Mouse (Mus musculus) liver, adult 2 months (tissue): ENCODE results near the gene Siglecf. TPM values are rescaled to one million over a fixed set of nuclear protein-coding genes. Genes with fewer than 3 reads are reported as not detected.
A peak's percentile ranks its signal among the peaks of the same experiment; 100 is the strongest.

ENCODE experiments used
- DNase-seq: peaks from one replicate; pipeline ENCODE4 v3.0.0-alpha.2; 2011; ENCODE audit warnings: low read depth, low spot score; ENCODE audit errors: extremely low read depth
- H3K27ac ChIP-seq: fragments of 200-500 bp; replicated peaks from 2 replicates; pipeline ENCODE4 v1.5.1; 2012; ENCODE audit warnings: low read depth, mild to moderate bottlenecking, control low read depth, inconsistent platforms, low read length; ENCODE audit not compliant: insufficient read depth
- H3K27me3 ChIP-seq: fragments of 200-500 bp; 2 replicates; pipeline ENCODE4 v1.6.1; 2012; ENCODE audit warnings: mild to moderate bottlenecking, moderate library complexity, low read length, inconsistent platforms; ENCODE audit not compliant: control insufficient read depth, insufficient read depth
- H3K36me3 ChIP-seq: fragments of 200-500 bp; 2 replicates; pipeline ENCODE4 v1.6.1; 2012; ENCODE audit warnings: low read length, inconsistent platforms; ENCODE audit not compliant: control insufficient read depth, insufficient read depth
- H3K4me1 ChIP-seq: fragments of 200-500 bp; 2 replicates; pipeline ENCODE4 v1.6.1; 2011; ENCODE audit warnings: low read length; ENCODE audit not compliant: control insufficient read depth, insufficient read depth
- H3K4me3 ChIP-seq: fragments of 200-500 bp; 2 replicates; pipeline ENCODE4 v1.5.1; 2011; ENCODE audit warnings: low read depth, mild to moderate bottlenecking, control low read depth, low read length, moderate library complexity; ENCODE audit not compliant: insufficient read depth
- H3K79me2 ChIP-seq: fragments of 200-500 bp; 2 replicates; pipeline ENCODE4 v1.6.1; 2012; ENCODE audit warnings: inconsistent platforms, mild to moderate bottlenecking, low read length, moderate library complexity; ENCODE audit not compliant: control insufficient read depth, insufficient read depth
- H3K9ac ChIP-seq: fragments of 200-500 bp; 2 replicates; pipeline ENCODE4 v1.6.1; 2012; ENCODE audit warnings: low read depth, mild to moderate bottlenecking, control low read depth, inconsistent platforms, low read length
- CTCF ChIP-seq: fragments of 200-500 bp; IDR thresholded peaks from 2 replicates; pipeline ENCODE4 v1.5.1; 2011; ENCODE audit warnings: low read depth, low read length, control low read depth
- POLR2A ChIP-seq: fragments of 200-500 bp; IDR thresholded peaks from 2 replicates; pipeline ENCODE4 v1.6.1; 2011; ENCODE audit warnings: low read length, control low read depth; ENCODE audit not compliant: insufficient read depth; ENCODE audit errors: extremely low read depth
- whole genome bisulfite sequencing: fragments of 180-500 bp; shearing (Covaris S2); methylation state at CpG from one replicate; pipeline ENCODE4 v1.1.7; 2018; 5-methylcytosine and 5-hydroxymethylcytosine counted together
- polyA plus RNA-seq: library from polyadenylated mRNA; depleted of rRNA; stranded (reverse); fragments of >200 nt; gene quantifications from 2 replicates; pipeline ENCODE4 v1.2.3, GENCODE M21; 2012
- total RNA-seq: library from RNA; depleted of rRNA; stranded (reverse); fragments of >200 nt; gene quantifications from 2 replicates; pipeline ENCODE4 v1.2.3, GENCODE M21; 2014

Siglecf gene
- total and polyA plus RNA-seq, 2 experiments: 0.09 to 0.10 TPM

- no peak overlapping the region for H3K9ac ChIP-seq
- no peaks in the 10 kb centered on the region for H3K27me3 ChIP-seq
- no peaks in the 10 kb centered on the region for H3K79me2 ChIP-seq
- no peak for DNase-seq
- no peak for TF ChIP-seq POLR2A
- no peak for TF ChIP-seq CTCF
- H3K4me3 ChIP-seq: no peak overlapping the region
- 45% methylated on average over 12 of the region's 12 CpGs for WGBS
- peaks cover 4% of the 10 kb centered on the region; the same call in 1 of the 2 replicates for H3K4me1 ChIP-seq
- no peaks in the 10 kb centered on the region for H3K36me3 ChIP-seq
- no peak overlapping the region for H3K27ac ChIP-seq
Observed at GRCm38 (mm10) chr7:43354893-43355835, 4.0 kb downstream of the Siglecf start.

GRCm38 (mm10) chr7:43358556-43358955 is 7.4 kb downstream of the Siglecf start:
- H3K9ac ChIP-seq: no peak overlapping the region
- TF ChIP-seq POLR2A (no peak), CTCF (no peak)
- H3K79me2 ChIP-seq: no peaks in the 10 kb centered on the region
- WGBS: 29% methylated on average over 3 of the region's 3 CpGs
- peaks cover 8% of the 10 kb centered on the region; the same call in 1 of the 2 replicates for H3K4me1 ChIP-seq
- H3K27me3 ChIP-seq: no peaks in the 10 kb centered on the region
- no peaks in the 10 kb centered on the region for H3K36me3 ChIP-seq
- H3K4me3 ChIP-seq: no peak overlapping the region
- peak; percentile 83 for DNase-seq
- no peak overlapping the region for H3K27ac ChIP-seq

GRCm38 (mm10) chr7:43361442-43361841 is 10.3 kb downstream of the Siglecf start:
- no peak for DNase-seq
- WGBS: 92% methylated on average over 1 of the region's 1 CpGs
- H3K4me1 ChIP-seq: peaks cover 8% of the 10 kb centered on the region; the same call in 1 of the 2 replicates
- H3K27ac ChIP-seq: no peak overlapping the region
- H3K79me2 ChIP-seq: no peaks in the 10 kb centered on the region
- H3K9ac ChIP-seq: no peak overlapping the region
- no peak for TF ChIP-seq CTCF
- TF ChIP-seq POLR2A: no peak
- no peak overlapping the region for H3K4me3 ChIP-seq
- no peaks in the 10 kb centered on the region for H3K36me3 ChIP-seq
- H3K27me3 ChIP-seq: no peaks in the 10 kb centered on the region

GRCm38 (mm10) chr7:43362021-43362420 is 10.9 kb downstream of the Siglecf start:
- Histone ChIP-seq H3K36me3 (no peaks in the 10 kb centered on the region), H3K27ac (no peak overlapping the region), H3K79me2 (no peaks in the 10 kb centered on the region), H3K9ac (no peak overlapping the region), H3K4me1 (peaks cover 8% of the 10 kb centered on the region; the same call in 1 of the 2 replicates), H3K4me3 (no peak overlapping the region), H3K27me3 (no peaks in the 10 kb centered on the region)
- DNase-seq: peak; percentile 92
- WGBS: 19% methylated on average over 4 of the region's 4 CpGs
- TF ChIP-seq CTCF (no peak), POLR2A (no peak)

- H3K9ac ChIP-seq: no peak overlapping the region
- peaks cover 1% of the 10 kb centered on the region for H3K4me1 ChIP-seq
- DNase-seq: peak; percentile 75
- no peaks in the 10 kb centered on the region for H3K27me3 ChIP-seq
- no peaks in the 10 kb centered on the region for H3K79me2 ChIP-seq
- no peaks in the 10 kb centered on the region for H3K36me3 ChIP-seq
- TF ChIP-seq CTCF (peak; percentile 48), POLR2A (no peak)
- 13% methylated on average over 5 of the region's 5 CpGs for WGBS
- no peak overlapping the region for H3K27ac ChIP-seq
- no peak overlapping the region for H3K4me3 ChIP-seq
Observed at GRCm38 (mm10) chr7:43378226-43378625, 27.1 kb downstream of the Siglecf start.
